Mouse (Mus musculus) thymus, adult 18-20 months (tissue): Measurements from ENCODE around the gene Gcnt1.

ENCODE experiments used
- DNase-seq, 2 experiments: peaks; one replicate each; pipeline ENCODE4 v3.0.0; 2022; ENCODE audit warnings: mixed read lengths in 2 of 2

Gene Gcnt1

GRCm38 (mm10) chr19:17323006-17323688 lies 49.5 kb downstream of the Gcnt1 start:
- no peak for DNase-seq

- no peak for DNase-seq
Measured at GRCm38 (mm10) chr19:17319770-17320169, 52.9 kb downstream of the Gcnt1 start.

- DNase-seq: no peak
Measured at GRCm38 (mm10) chr19:17318733-17319132, 53.9 kb downstream of the Gcnt1 start.

- no peak for DNase-seq
Measured at GRCm38 (mm10) chr19:17316311-17317003, 56.2 kb downstream of the Gcnt1 start.

- no peak for DNase-seq
Measured at GRCm38 (mm10) chr19:17314451-17314850, 58.2 kb downstream of the Gcnt1 start.

- no peak for DNase-seq
Measured at GRCm38 (mm10) chr19:17313766-17314165, 58.9 kb downstream of the Gcnt1 start.

- DNase-seq: no peak
Measured at GRCm38 (mm10) chr19:17312671-17313180, 59.9 kb downstream of the Gcnt1 start.

- DNase-seq: no peak
Measured at GRCm38 (mm10) chr19:17311501-17311900, 61.1 kb downstream of the Gcnt1 start.

GRCm38 (mm10) chr19:17311031-17311430 lies 61.6 kb downstream of the Gcnt1 start:
- DNase-seq: no peak

GRCm38 (mm10) chr19:17296081-17296480 lies 76.6 kb downstream of the Gcnt1 start:
- DNase-seq: no peak

GRCm38 (mm10) chr19:17295211-17295766 lies 77.4 kb downstream of the Gcnt1 start:
- no peak for DNase-seq

- no peak for DNase-seq
Measured at GRCm38 (mm10) chr19:17294136-17294535, 78.5 kb downstream of the Gcnt1 start.

GRCm38 (mm10) chr19:17289526-17289925 lies 83.1 kb downstream of the Gcnt1 start:
- no peak for DNase-seq

GRCm38 (mm10) chr19:17286004-17286403 lies 86.6 kb downstream of the Gcnt1 start:
- no peak for DNase-seq

- no peak for DNase-seq
Measured at GRCm38 (mm10) chr19:17283317-17283716, 89.3 kb downstream of the Gcnt1 start.

- DNase-seq: no peak
Measured at GRCm38 (mm10) chr19:17278381-17279051, 94.1 kb downstream of the Gcnt1 start.
